Mouse (Mus musculus) G1E-ER4 (cell line): ENCODE results near the gene Ssh3. TPM values are rescaled to one million over a fixed set of nuclear protein-coding genes. Genes with fewer than 3 reads are reported as not detected.

Experiments
- GATA1 ChIP-seq: IDR thresholded peaks from one replicate; pipeline ENCODE4 v1.8.0; 2012; ENCODE audit warnings: low read length, inconsistent platforms
- polyA plus RNA-seq: library from polyadenylated mRNA; stranded (reverse); fragments of >175 nt; gene quantifications from 2 replicates; pipeline ENCODE4 v1.2.3, GENCODE M21; 2012

The Ssh3 gene
- polyA plus RNA-seq, 1 experiment: 0.39 TPM

- no peak for TF ChIP-seq GATA1
Observed at GRCm38 (mm10) chr19:4300271-4300704, 31.3 kb upstream of the Ssh3 start.

GRCm38 (mm10) chr19:4299574-4300270 is 30.7 kb upstream of the Ssh3 start:
- TF ChIP-seq GATA1: no peak

DNA sequence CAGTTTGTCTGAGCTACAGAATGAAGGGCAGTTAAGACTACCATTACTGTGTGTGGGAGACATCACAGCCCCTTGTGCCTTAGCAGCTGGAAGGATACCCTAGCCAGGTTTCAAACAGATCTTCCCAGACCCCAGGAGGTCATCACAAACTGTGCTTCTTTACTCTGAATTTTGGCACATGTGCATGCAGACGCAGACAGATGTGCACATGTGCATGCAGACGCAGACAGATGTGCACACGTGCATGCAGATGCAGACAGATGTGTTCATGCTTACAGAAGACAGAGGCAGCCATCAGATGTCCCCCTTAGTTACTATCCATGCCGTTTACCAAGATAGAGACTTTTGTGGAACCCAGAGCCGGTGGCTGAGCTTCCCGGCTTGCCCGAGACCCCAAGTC is 30.1 kb upstream of the Ssh3 start:
- TF ChIP-seq GATA1: no peak

DNA sequence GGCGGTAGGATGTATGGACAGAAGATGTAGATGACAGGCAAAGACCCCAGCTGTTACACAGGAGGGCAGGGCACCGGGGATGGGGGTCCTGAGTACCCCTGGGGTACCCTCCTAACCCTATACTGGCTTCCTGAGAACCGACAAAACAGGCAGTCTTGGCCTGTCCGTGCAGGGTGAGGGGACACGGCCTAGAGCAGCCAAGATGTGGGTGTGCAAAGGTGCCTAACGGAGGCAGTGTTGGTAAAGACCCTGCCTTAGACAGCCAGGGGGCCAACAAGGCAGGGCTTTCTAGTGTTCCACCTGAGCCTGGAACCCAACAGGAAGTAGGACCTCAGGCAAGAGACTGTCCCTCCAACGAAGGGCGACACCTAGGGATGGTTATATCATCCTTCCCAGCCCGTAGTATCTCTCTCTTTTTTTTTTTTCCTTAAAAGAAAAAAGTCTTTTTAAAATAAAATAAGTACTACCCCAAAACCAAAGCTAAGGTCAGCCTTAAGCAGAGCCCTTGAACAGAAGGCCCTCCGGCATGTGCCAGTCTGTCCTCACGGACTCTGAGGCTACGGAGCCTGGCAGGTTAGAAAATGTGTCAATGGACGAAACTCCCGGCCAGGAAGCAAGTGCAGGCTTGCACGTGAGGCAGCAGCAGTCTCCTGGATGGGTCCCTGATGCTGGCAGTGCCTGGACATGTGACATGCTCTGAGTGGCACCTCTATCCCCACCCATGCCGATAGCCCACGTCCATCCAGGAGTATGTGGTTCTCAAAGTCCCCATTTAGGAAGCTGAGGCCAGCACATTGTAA is 29.5 kb upstream of the Ssh3 start:
- no peak for TF ChIP-seq GATA1

DNA sequence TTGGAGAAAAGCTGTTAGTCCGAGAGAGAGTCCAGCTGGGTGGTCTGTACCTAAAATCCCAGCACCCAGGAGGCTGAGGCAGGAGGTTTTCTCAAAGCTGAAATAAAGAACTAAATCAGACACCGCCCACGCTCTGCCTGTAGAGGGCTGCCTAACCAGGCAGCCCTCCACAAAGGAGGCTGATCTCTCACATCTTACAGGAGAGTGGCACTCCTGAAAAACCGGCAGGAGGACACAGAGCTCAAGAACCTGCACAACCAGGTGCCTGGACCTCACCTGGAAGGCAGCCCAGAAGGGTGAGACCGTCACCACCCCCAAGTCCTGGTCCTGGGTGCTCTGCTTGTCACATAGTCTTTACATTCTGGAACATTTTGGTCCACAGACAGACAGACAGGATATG is 28.9 kb upstream of the Ssh3 start:
- no peak for TF ChIP-seq GATA1

DNA sequence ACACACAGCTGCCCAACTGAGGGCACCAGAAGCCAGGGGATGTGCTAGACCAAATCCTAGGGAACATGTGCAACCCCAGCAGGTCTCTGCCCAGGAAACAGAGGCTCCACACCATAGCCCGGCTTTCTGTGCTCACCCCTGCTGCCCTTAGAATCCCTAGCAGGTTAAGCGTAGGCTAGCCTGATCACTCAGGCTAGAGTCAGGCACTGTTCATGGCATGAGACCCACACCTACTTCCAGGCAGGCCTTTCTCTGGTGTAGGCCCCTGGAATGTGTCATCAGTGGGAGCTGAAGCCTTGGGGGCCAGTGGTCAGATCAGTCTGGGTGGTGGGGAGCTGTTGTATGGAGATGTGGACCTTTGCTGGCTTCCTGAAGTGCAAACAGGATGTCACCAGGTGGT is 27.6 kb upstream of the Ssh3 start:
- no peak for TF ChIP-seq GATA1

DNA sequence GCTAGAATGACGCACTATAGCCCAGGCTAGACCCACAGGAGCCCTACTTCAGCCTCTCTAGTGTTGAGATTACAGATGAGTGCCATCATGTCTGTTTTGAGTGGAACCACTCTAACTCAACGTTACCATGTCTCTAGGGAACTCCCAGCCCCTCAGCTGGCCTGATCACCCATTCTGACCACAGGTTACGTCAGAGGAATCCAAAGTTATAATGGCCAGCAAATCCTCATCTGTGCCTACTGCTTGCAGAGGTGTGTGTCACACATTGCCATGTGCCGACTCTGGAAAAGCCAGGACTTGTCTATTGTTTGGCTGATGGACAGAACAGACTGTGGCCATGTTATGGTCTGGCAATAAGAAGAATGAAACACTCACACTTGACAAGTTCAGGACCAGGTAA is 26.4 kb upstream of the Ssh3 start:
- no peak for TF ChIP-seq GATA1

DNA sequence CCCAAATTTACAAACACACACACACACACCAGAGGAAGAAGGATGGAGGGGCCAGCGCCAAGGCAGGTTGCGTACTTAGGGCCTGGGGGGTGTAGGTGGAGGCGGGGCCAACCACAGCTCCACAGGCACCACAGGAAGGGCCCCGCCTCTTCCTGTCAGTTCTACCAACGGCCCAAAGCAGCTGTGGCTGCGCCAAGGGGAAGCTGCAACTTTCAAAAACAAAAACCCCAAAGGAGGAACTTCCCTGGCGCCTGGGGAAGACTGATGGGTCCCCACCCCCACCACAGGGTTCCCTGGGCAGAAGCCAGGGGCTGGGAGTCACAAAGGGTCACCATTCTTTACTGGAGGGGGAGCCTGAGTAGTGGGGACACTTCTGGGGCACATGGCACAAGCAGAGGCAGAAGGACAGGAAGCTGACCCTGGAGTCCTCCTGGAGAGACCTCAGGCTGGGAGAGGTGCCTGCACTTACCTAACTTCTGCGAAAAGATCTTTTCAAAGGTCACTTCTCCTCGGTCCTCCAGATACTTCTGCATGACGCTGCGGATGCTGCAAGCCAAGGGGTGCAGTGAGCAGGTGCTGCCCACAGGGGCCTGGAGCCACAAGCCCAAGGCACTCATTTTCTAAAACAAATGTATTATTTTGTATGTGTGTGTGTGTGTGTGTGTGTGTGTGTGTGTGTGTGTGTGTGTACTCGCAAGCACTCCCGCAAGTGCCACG is 25.6 kb upstream of the Ssh3 start:
- TF ChIP-seq GATA1: no peak

DNA sequence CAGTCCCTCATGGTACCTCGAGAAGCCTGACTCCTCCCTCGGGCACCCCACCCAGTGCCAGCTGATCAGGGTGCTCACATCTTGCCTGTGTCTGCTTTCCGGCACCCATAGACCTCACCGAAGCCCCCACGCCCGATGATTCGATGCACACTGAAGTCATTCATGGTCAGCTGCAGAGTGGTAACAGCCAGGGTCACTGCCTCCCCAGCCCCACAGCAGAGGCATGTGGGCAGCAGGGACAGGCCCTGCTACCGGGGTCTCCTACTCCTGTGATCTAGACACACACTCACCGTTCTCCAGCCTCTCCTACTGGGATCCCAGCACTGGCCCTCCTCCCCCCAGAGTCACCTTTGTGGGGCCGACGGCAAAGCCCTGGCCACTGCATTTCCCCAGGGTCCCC is 22.2 kb upstream of the Ssh3 start:
- no peak for TF ChIP-seq GATA1

DNA sequence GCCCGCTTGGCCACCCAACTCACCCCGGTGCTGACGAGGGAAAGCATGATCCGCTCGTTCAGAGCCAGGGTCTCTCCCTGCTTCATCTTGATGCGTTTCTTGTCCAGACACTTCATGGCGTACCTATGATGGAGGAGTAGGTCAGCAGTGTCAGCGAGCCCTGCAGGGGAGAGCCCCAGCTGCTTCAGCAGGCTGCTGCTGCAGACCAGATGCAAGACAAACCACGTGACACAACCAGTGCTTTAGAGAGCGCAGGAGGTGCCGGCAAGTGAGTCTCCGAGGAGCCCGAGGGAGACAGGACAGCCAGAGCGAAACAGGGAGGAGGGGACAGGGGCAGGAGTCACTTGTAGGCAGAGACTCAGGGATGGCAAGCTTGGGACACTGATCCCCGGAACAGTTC is 21.8 kb upstream of the Ssh3 start:
- no peak for TF ChIP-seq GATA1

DNA sequence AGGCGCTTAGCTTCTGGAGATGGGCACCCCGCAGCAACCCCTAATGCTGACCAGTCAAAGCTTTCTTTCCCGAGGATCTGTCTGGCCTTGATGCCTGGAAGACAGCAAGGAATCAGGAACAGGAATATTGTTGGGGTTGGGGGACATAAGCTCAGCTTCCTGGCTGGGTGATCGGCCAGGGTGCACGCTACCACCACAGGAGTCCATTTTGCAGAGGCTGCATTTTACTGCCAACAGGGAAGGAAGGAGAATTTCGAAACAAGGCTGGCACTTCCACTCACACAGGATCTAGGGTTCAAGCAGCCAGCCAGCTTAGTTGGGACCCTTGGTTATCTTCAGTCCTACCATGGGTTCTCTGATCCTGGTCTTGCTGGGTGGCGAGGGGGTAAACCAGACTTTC is 14.7 kb upstream of the Ssh3 start:
- no peak for TF ChIP-seq GATA1

- TF ChIP-seq GATA1: no peak
Observed at GRCm38 (mm10) chr19:4282898-4283553, 14.0 kb upstream of the Ssh3 start, which contains the start of gene Ankrd13d. TSS of gene Ankrd13d (minus strand) at chr19:4283137.

- no peak for TF ChIP-seq GATA1
Observed at GRCm38 (mm10) chr19:4280425-4280824, 11.4 kb upstream of the Ssh3 start.

DNA sequence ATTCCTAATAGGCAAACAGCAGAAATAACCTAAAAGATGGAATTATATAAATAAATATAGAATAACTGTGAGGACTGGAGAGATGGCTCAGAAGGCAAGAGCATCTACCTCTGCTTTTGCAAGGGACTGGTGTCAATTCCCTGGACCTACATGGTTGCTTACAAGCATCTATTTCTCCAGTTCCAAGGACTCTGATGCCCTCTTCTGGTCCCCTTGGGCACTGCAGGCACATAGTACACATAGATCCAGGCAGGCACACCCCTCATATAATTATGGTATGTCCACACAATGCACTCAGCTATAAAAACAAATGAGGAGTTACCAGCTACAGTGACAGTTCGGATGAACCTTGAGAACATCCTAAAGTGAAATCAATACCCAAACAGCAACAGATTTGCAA is 10.5 kb upstream of the Ssh3 start:
- no peak for TF ChIP-seq GATA1

DNA sequence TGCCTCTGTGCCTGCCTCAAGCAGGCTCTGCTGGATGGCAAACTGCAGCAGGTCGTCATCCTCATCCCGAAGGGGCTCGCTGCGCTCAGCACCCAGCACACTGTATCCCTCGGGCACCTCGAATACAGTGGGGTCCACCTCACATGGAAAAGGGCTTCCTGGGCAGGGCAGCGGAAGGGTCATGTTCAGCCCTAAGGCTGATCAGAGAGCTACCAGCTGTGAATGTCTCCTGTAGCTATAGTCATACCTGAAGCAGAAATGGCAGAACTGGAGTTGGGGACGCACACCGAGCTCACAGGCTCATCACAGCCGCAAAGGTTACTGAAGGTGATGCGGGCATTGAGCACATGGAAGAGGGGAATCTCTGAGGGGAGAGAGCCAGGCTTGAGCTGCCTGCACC is 2.0 kb upstream of the Ssh3 start:
- no peak for TF ChIP-seq GATA1

GRCm38 (mm10) chr19:4270187-4270586 is 1.2 kb upstream of the Ssh3 start:
- no peak for TF ChIP-seq GATA1
